Mouse (Mus musculus) testis, adult 2 months (tissue): ENCODE measurements around the gene Cyp4f15. TPM values are rescaled to one million over a fixed set of nuclear protein-coding genes. Genes with fewer than 3 reads are reported as not detected.
"Not testable (repeated sequence)": the region's sequence is repeated elsewhere in the genome, so short reads cannot be mapped to it uniquely, and the experiment has no call there.

Experiments used
- H3K27ac ChIP-seq: fragments of 200-500 bp; 2 replicates; pipeline ENCODE4 v1.5.1; 2012; ENCODE audit warnings: low read depth, low read length; ENCODE audit not compliant: control insufficient read depth, insufficient read depth
- H3K27me3 ChIP-seq: fragments of 200-500 bp; 2 replicates; pipeline ENCODE4 v1.6.1; 2012; ENCODE audit warnings: mild to moderate bottlenecking, low read length, moderate library complexity; ENCODE audit not compliant: control insufficient read depth, insufficient read depth
- H3K36me3 ChIP-seq: fragments of 200-500 bp; 2 replicates; pipeline ENCODE4 v1.6.1; 2012; ENCODE audit warnings: mild to moderate bottlenecking, low read length; ENCODE audit not compliant: control insufficient read depth, insufficient read depth
- H3K4me1 ChIP-seq: fragments of 200-500 bp; 2 replicates; pipeline ENCODE4 v1.6.1; 2012; ENCODE audit warnings: low read length; ENCODE audit not compliant: control insufficient read depth, insufficient read depth
- H3K4me3 ChIP-seq: fragments of 200-500 bp; 2 replicates; pipeline ENCODE4 v1.5.1; 2012; ENCODE audit warnings: low read depth, mild to moderate bottlenecking, low read length, moderate library complexity, mixed read lengths; ENCODE audit not compliant: control insufficient read depth
- CTCF ChIP-seq: fragments of 200-500 bp; IDR thresholded peaks from 2 replicates; pipeline ENCODE4 v1.5.1; 2012; ENCODE audit warnings: low read depth, mild to moderate bottlenecking, inconsistent platforms, low read length, moderate library complexity; ENCODE audit not compliant: control insufficient read depth, insufficient read depth, insufficient replicate concordance
- POLR2A ChIP-seq: fragments of 200-500 bp; IDR thresholded peaks from 2 replicates; pipeline ENCODE4 v1.6.1; 2012; ENCODE audit warnings: low read depth, mild to moderate bottlenecking, inconsistent platforms, low read length, moderate library complexity; ENCODE audit not compliant: control insufficient read depth
- polyA plus RNA-seq: library from polyadenylated mRNA; depleted of rRNA; stranded (reverse); fragments of >200 nt; gene quantifications from 2 replicates; pipeline ENCODE4 v1.2.3, GENCODE M21; 2012; rRNA removed

The Cyp4f15 gene
- polyA plus RNA-seq, 1 experiment, result 1.2 TPM

DNA sequence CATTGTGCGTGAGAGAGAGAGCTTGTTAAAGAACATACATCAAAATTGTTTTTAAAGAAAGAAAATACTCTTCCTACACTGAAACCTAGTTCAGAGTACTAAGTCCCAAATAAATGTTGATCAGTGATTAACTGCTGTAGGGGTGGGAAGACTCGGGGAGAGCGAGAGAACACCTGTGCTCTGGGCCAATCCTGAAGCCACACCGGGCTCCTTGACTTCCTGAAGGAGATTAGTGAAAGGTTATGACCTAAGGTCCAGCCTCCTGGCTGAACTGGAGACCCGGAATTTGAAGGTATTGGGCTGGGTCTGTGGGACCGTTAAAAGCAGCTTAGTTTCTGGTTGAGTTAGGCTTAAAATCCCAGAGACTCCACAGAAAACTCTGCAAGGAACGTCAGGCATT, 37.3 kb downstream of the Cyp4f15 start:
- Histone ChIP-seq H3K27ac (no peak overlapping the region), H3K4me1 (no peaks in the 10 kb centered on the region), H3K36me3 (no peaks in the 10 kb centered on the region), H3K4me3 (no peak overlapping the region), H3K27me3 (no peaks in the 10 kb centered on the region)
- TF ChIP-seq CTCF (no peak), POLR2A (no peak)

DNA sequence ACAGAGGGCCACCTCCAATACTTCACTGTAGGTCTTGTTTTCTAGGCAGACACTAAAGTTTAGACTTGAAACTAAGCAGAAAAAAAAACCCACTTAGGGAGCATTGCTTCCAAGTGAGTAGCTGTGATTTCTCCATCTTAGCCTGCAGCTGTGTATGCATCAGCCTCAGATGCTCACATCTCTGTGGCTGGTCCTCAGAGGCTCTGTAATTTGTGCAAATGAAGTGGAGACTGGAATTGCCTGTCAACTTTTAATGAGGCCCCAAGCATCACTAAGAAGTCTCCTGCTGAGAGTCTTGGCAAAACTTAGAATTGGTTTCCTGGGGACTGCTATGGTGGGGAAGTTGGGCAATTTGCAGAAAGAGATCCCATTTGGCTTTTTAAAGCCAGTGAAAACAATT, 40.9 kb downstream of the Cyp4f15 start:
- not testable (repeated sequence) for H3K4me3 ChIP-seq, H3K4me1 ChIP-seq, H3K36me3 ChIP-seq, H3K27me3 ChIP-seq, H3K27ac ChIP-seq

DNA sequence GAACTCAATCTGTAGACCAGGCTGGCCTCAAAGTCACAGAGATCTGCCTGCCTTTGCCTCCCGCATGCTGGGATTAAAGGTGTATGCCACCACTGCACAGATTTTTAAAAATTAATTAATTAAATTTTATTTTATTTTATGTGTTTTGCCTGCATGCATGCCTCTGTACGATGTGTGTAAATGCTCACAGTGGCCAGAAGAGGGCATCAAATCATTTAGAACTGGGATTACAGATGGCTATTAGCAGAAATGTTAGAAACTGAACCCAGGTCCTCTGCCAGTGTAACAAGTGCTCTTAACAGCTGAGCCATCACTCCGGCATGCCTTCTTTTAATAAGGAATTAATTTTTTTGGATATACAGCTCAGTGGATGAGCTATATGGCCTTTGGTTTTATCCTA, 43.6 kb downstream of the Cyp4f15 start:
- Histone ChIP-seq H3K27me3 (no peaks in the 10 kb centered on the region), H3K4me1 (no peaks in the 10 kb centered on the region), H3K36me3 (no peaks in the 10 kb centered on the region), H3K27ac (no peak overlapping the region), H3K4me3 (no peak overlapping the region)
- TF ChIP-seq CTCF (no peak), POLR2A (no peak)

DNA sequence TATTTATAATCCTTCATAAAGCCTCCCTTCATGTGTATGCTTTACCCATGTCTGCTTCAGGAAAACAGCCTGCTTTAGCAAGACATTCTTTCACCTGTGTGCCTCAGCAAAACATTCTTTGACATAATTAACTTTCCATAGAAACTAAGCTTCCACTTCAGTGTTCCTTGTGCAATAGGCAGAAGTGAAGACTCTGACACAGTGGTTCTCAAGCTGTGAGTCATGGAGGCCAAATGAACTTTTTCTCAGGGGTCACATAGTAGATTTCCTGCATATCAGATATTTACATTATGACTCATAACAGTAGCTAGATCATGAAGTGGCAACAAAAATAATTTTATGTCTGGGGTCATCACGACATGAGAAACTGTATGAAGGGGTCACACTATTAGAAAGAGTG, 53.0 kb downstream of the Cyp4f15 start:
- H3K36me3 ChIP-seq, result no peaks in the 10 kb centered on the region
- no peak overlapping the region for H3K4me3 ChIP-seq
- TF ChIP-seq CTCF (no peak), POLR2A (no peak)
- no peaks in the 10 kb centered on the region for H3K27me3 ChIP-seq
- no peak overlapping the region for H3K27ac ChIP-seq
- no peaks in the 10 kb centered on the region for H3K4me1 ChIP-seq

DNA sequence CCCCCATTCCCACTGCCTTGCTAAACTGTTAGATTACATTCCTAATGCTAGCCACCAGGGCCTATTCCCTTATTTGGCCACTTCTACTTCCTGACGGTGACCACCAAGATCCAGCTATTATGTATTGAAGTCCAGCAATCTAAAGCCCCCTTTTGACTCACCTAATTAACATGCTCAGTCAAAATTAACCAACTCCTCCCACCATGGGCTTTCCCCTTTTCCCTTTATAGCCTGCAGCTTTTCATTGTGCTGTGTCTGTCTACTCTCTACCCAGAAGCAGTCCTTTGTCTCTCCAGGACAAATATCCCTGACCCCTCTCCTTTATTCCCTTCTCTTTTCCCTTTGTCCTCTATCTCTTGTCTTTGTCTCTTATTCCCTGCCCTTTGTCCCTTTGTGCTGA, 55.6 kb downstream of the Cyp4f15 start:
- H3K36me3 ChIP-seq, result no peaks in the 10 kb centered on the region
- H3K27ac ChIP-seq, result no peak overlapping the region

DNA sequence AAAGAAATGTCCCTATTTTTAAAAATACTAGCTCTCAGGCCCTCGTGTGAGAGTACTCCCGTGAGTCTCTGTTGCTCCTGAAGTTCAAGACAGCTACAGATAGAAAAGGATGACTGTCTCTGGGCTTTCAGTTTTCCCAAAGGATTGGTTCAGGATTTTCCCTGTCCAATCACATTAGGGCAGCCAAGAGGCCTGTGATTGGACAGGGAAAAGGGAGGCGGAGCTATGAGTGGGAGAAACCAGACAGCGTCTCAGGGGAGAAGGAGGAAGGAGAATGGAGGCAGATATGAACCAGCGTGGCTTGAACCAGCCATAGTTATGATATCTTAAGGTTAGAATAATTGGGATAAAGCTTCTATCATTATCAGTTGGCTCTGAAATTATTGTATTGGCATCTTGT, 65.2 kb downstream of the Cyp4f15 start:
- Histone ChIP-seq H3K27me3 (no peaks in the 10 kb centered on the region), H3K4me1 (no peaks in the 10 kb centered on the region; the same call in 1 of the 2 replicates), H3K4me3 (no peak overlapping the region), H3K27ac (no peak overlapping the region), H3K36me3 (no peaks in the 10 kb centered on the region)
- no peak for TF ChIP-seq POLR2A
- no peak for TF ChIP-seq CTCF

More for the DNA sequence above, 55.6 kb downstream of the Cyp4f15 start:
- H3K4me1 ChIP-seq, result no peaks in the 10 kb centered on the region
- no peak overlapping the region for H3K4me3 ChIP-seq
- TF ChIP-seq CTCF, result no peak
- no peak for TF ChIP-seq POLR2A
- no peaks in the 10 kb centered on the region for H3K27me3 ChIP-seq

Other genes starting within 250 kb of the Cyp4f15 start
- gene Cyp4f39, start 232.9 kb upstream of the Cyp4f15 start, polyA plus RNA-seq, result 67.7 and 68.8 TPM in 2 replicates
- gene Cyp4f17, start 179.6 kb upstream of the Cyp4f15 start, polyA plus RNA-seq, result 1.4 TPM in 2 replicates
- 0.73 and 1.1 TPM in 2 replicates for gene Cyp4f16, start 149.1 kb upstream of the Cyp4f15 start, polyA plus RNA-seq
- gene Cyp4f37, start 64.3 kb upstream of the Cyp4f15 start, polyA plus RNA-seq, result 1.9 and 2.2 TPM in 2 replicates
- gene Cyp4f40, start 26.7 kb upstream of the Cyp4f15 start, polyA plus RNA-seq, result 0.72 and 1.0 TPM in 2 replicates
- 1.5 and 2.0 TPM in 2 replicates for gene Zfp871, start 102.7 kb downstream of the Cyp4f15 start, polyA plus RNA-seq
- 0.05 and 0.10 TPM in 2 replicates for gene Zfp811, start 124.3 kb downstream of the Cyp4f15 start, polyA plus RNA-seq
- 0.36 and 0.58 TPM in 2 replicates for gene Zfp799, start 144.6 kb downstream of the Cyp4f15 start, polyA plus RNA-seq
- gene Zfp870, start 206.0 kb downstream of the Cyp4f15 start, polyA plus RNA-seq, result 0.30 TPM in 2 replicates
- 0.77 and 1.1 TPM in 2 replicates for gene Cyp4f14, start 231.7 kb downstream of the Cyp4f15 start, polyA plus RNA-seq